Mouse (Mus musculus) embryonic fibroblast, embryonic 13.5 days (primary cell): ENCODE data around the gene Ror2.

Experiments
- CTCF ChIP-seq: IDR thresholded peaks from 2 replicates; pipeline ENCODE4 v1.5.1; 2011; ENCODE audit warnings: mild to moderate bottlenecking, control low read depth, low read length, moderate library complexity, borderline replicate concordance; ENCODE audit not compliant: insufficient read depth
- POLR2A ChIP-seq: IDR thresholded peaks from 2 replicates; pipeline ENCODE4 v1.6.1; 2011; ENCODE audit warnings: low read depth, mild to moderate bottlenecking, control low read depth, low read length, moderate library complexity

GRCm38 (mm10) chr13:53236434-53237401 is 49.2 kb downstream of the Ror2 start:
- TF ChIP-seq CTCF, result no peak
- TF ChIP-seq POLR2A, result no peak
